Mouse (Mus musculus) G1E (cell line): ENCODE data around the gene Sh3glb2.

Source experiments
- CTCF ChIP-seq: IDR thresholded peaks from 2 replicates; pipeline ENCODE4 v1.5.1; 2012; ENCODE audit warnings: low read depth, low read length, inconsistent platforms, mixed read lengths
- POLR2AphosphoS5 ChIP-seq: IDR thresholded peaks from 2 replicates; pipeline ENCODE4 v1.6.1; 2012; ENCODE audit warnings: low read depth, low read length, inconsistent platforms; ENCODE audit not compliant: insufficient replicate concordance
- TAL1 ChIP-seq: conservative IDR thresholded peaks from 2 replicates; pipeline ENCODE4 v1.6.1; 2012; ENCODE audit warnings: low read depth, low read length, inconsistent platforms, mixed read lengths

- no peak for TF ChIP-seq CTCF
- no peak for TF ChIP-seq POLR2AphosphoS5
- no peak for TF ChIP-seq TAL1
These were observed 59.6 kb downstream of the Sh3glb2 start for GRCm38 (mm10) chr2:30299525-30299924.
